Mouse (Mus musculus) cortical plate, adult 2 months (tissue): Measurements from ENCODE around the gene Tmem88. TPM values are rescaled to one million over a fixed set of nuclear protein-coding genes. Genes with fewer than 3 reads are reported as not detected.
A peak's percentile ranks its signal among the peaks of the same experiment; 100 is the strongest.

Experiments used
- H3K27ac ChIP-seq: fragments of 200-500 bp; 2 replicates; pipeline ENCODE4 v1.5.1; 2012; ENCODE audit warnings: low read length, control low read depth, inconsistent platforms; ENCODE audit not compliant: insufficient read depth
- H3K4me1 ChIP-seq: fragments of 200-500 bp; 2 replicates; pipeline ENCODE4 v1.6.1; 2011; ENCODE audit warnings: low read length; ENCODE audit not compliant: control insufficient read depth, insufficient read depth
- H3K4me3 ChIP-seq: fragments of 200-500 bp; 2 replicates; pipeline ENCODE4 v1.5.1; 2011; ENCODE audit warnings: mild to moderate bottlenecking, low read length, control low read depth; ENCODE audit not compliant: insufficient read depth
- CTCF ChIP-seq: fragments of 200-500 bp; IDR thresholded peaks from 2 replicates; pipeline ENCODE4 v1.5.1; 2011; ENCODE audit warnings: mild to moderate bottlenecking, control low read depth, low read length; ENCODE audit not compliant: insufficient read depth; ENCODE audit errors: extremely low read depth
- POLR2A ChIP-seq: fragments of 200-500 bp; IDR thresholded peaks from 2 replicates; pipeline ENCODE4 v1.6.1; 2011; ENCODE audit warnings: mild to moderate bottlenecking, low read length, control low read depth; ENCODE audit not compliant: insufficient read depth; ENCODE audit errors: extremely low read depth
- polyA plus RNA-seq: library from polyadenylated mRNA; depleted of rRNA; stranded (reverse); fragments of >200 nt; gene quantifications from 2 replicates; pipeline ENCODE4 v1.2.3, GENCODE M21; 2012

Tmem88 gene
- polyA plus RNA-seq, 1 experiment, result 6.8 TPM

- peak overlapping the region; percentile 85 for H3K27ac ChIP-seq
- TF ChIP-seq POLR2A (peak; percentile 72), CTCF (no peak)
- peak overlapping the region; percentile 63 for H3K4me3 ChIP-seq
- H3K4me1 ChIP-seq, result peaks cover 6% of the 10 kb centered on the region
Measured at GRCm38 (mm10) chr11:69411538-69412203, 13.6 kb upstream of the Tmem88 start.

- Histone ChIP-seq H3K4me3 (peak overlapping the region; percentile 63), H3K4me1 (peaks cover 6% of the 10 kb centered on the region), H3K27ac (peak overlapping the region; percentile 94)
- TF ChIP-seq POLR2A, result peak; percentile 67; the same call in 1 of the 2 replicates
- TF ChIP-seq CTCF, result no peak
Measured at GRCm38 (mm10) chr11:69411073-69411535, 13.1 kb upstream of the Tmem88 start.

GRCm38 (mm10) chr11:69410310-69411072 is 12.5 kb upstream of the Tmem88 start:
- Histone ChIP-seq H3K4me3 (peak overlapping the region; percentile 63), H3K27ac (peak overlapping the region; percentile 94), H3K4me1 (peaks cover 6% of the 10 kb centered on the region)
- TF ChIP-seq POLR2A, result no peak
- TF ChIP-seq CTCF, result no peak

- H3K27ac ChIP-seq, result peak overlapping the region; percentile 94
- no peak for TF ChIP-seq POLR2A
- TF ChIP-seq CTCF, result no peak
- H3K4me3 ChIP-seq, result peak overlapping the region; percentile 63
- peaks cover 6% of the 10 kb centered on the region for H3K4me1 ChIP-seq
Measured at GRCm38 (mm10) chr11:69410045-69410309, 11.9 kb upstream of the Tmem88 start.

GRCm38 (mm10) chr11:69409378-69410044 is 11.5 kb upstream of the Tmem88 start:
- Histone ChIP-seq H3K27ac (peak overlapping the region; percentile 94), H3K4me3 (peak overlapping the region; percentile 63), H3K4me1 (peaks cover 6% of the 10 kb centered on the region)
- TF ChIP-seq POLR2A, result peak; percentile 55
- TF ChIP-seq CTCF, result no peak

- TF ChIP-seq POLR2A (peak; percentile 45; the same call in 1 of the 2 replicates), CTCF (no peak)
- H3K4me1 ChIP-seq, result peaks cover 4% of the 10 kb centered on the region
- peak overlapping the region; percentile 63 for H3K4me3 ChIP-seq
- H3K27ac ChIP-seq, result peak overlapping the region; percentile 68
Measured at GRCm38 (mm10) chr11:69408541-69409377, 10.7 kb upstream of the Tmem88 start.

GRCm38 (mm10) chr11:69407724-69408004 is 9.6 kb upstream of the Tmem88 start:
- H3K27ac ChIP-seq, result no peak overlapping the region

GRCm38 (mm10) chr11:69406867-69407723 is 9.1 kb upstream of the Tmem88 start:
- TF ChIP-seq CTCF (no peak), POLR2A (no peak)
- no peak overlapping the region for H3K27ac ChIP-seq
- peaks cover 4% of the 10 kb centered on the region for H3K4me1 ChIP-seq
- no peak overlapping the region for H3K4me3 ChIP-seq

More at GRCm38 (mm10) chr11:69407724-69408004, 9.6 kb upstream of the Tmem88 start:
- peaks cover 4% of the 10 kb centered on the region for H3K4me1 ChIP-seq
- no peak for TF ChIP-seq POLR2A
- TF ChIP-seq CTCF, result no peak
- no peak overlapping the region for H3K4me3 ChIP-seq
